Mouse (Mus musculus): ENCODE results near the gene 4933415A04Rik. TPM values are rescaled to one million over a fixed set of nuclear protein-coding genes. Genes with fewer than 3 reads are reported as not detected.

Gene 4933415A04Rik
- total RNA-seq, 2 experiments from 2014 or later, result 0.43 to 0.48 TPM

GRCm38 (mm10) chr11:43569595-43569994, 17.2 kb upstream of the 4933415A04Rik start:
- peak in 1 of 2 experiments; percentile 59 for DNase-seq (ENCODE audit: low spot score in 2 of 2)

- DNase-seq (ENCODE audit: low spot score in 2 of 2), result no peak
Observed at GRCm38 (mm10) chr11:43575061-43575375, 11.8 kb upstream of the 4933415A04Rik start.

- no peak for DNase-seq (ENCODE audit: low spot score in 2 of 2)
Observed at GRCm38 (mm10) chr11:43575376-43576151, 11.3 kb upstream of the 4933415A04Rik start.

- DNase-seq (ENCODE audit: low spot score in 2 of 2), result no peak
Observed at GRCm38 (mm10) chr11:43577713-43578478, 8.9 kb upstream of the 4933415A04Rik start.

- no peak for DNase-seq (ENCODE audit: low spot score in 2 of 2)
Observed at GRCm38 (mm10) chr11:43585211-43586005, 1.4 kb upstream of the 4933415A04Rik start.

GRCm38 (mm10) chr11:43589530-43590072, 2.8 kb downstream of the 4933415A04Rik start:
- no peak for DNase-seq (ENCODE audit: low spot score in 2 of 2)

- no peak for DNase-seq (ENCODE audit: low spot score in 2 of 2)
Observed at GRCm38 (mm10) chr11:43601440-43601839, 14.6 kb downstream of the 4933415A04Rik start, which contains the start of gene Fabp6. Fabp6 (minus strand) TSS chr11:43601540.

- DNase-seq (ENCODE audit: low spot score in 2 of 2), result no peak
Observed at GRCm38 (mm10) chr11:43604207-43604606, 17.4 kb downstream of the 4933415A04Rik start.

- DNase-seq (ENCODE audit: low spot score in 2 of 2), result no peak
Observed at GRCm38 (mm10) chr11:43604891-43605290, 18.1 kb downstream of the 4933415A04Rik start.

- no peak for DNase-seq (ENCODE audit: low spot score in 2 of 2)
Observed at GRCm38 (mm10) chr11:43605859-43606258, 19.0 kb downstream of the 4933415A04Rik start.

- no peak for DNase-seq (ENCODE audit: low spot score in 2 of 2)
Observed at GRCm38 (mm10) chr11:43608440-43608839, 21.6 kb downstream of the 4933415A04Rik start.

GRCm38 (mm10) chr11:43610006-43610661, 23.3 kb downstream of the 4933415A04Rik start:
- no peak for DNase-seq (ENCODE audit: low spot score in 2 of 2)

- no peak for DNase-seq (ENCODE audit: low spot score in 2 of 2)
Observed at GRCm38 (mm10) chr11:43610662-43611033, 23.8 kb downstream of the 4933415A04Rik start.

GRCm38 (mm10) chr11:43612834-43613488, 26.1 kb downstream of the 4933415A04Rik start:
- DNase-seq (ENCODE audit: low spot score in 2 of 2), result peak; percentile 71 to 81

GRCm38 (mm10) chr11:43617924-43618323, 31.1 kb downstream of the 4933415A04Rik start:
- DNase-seq (ENCODE audit: low spot score in 2 of 2), result no peak

GRCm38 (mm10) chr11:43618403-43618802, 31.6 kb downstream of the 4933415A04Rik start:
- no peak for DNase-seq (ENCODE audit: low spot score in 2 of 2)

- DNase-seq (ENCODE audit: low spot score in 2 of 2), result no peak
Observed at GRCm38 (mm10) chr11:43621769-43622168, 34.9 kb downstream of the 4933415A04Rik start.

- DNase-seq (ENCODE audit: low spot score in 2 of 2), result no peak
Observed at GRCm38 (mm10) chr11:43624341-43624740, 37.5 kb downstream of the 4933415A04Rik start.

GRCm38 (mm10) chr11:43626300-43626926, 39.6 kb downstream of the 4933415A04Rik start:
- DNase-seq (ENCODE audit: low spot score in 2 of 2), result peak; percentile 33 to 47
